Mouse (Mus musculus) c-Kit-positive CD71-positive TER-119-negative erythroid progenitor cells, embryonic 14.5 days (primary cell): ENCODE measurements around the gene Slc22a23.
A peak's percentile ranks its signal among the peaks of the same experiment; 100 is the strongest.

Experiments
- DNase-seq: peaks from one replicate; pipeline ENCODE4 v3.0.0-alpha.2; 2013; ENCODE audit warnings: low read depth

Gene Slc22a23

GRCm38 (mm10) chr13:34235056-34235455 is 109.9 kb downstream of the Slc22a23 start:
- DNase-seq: no peak

- no peak for DNase-seq
Observed at GRCm38 (mm10) chr13:34234439-34234838, 110.5 kb downstream of the Slc22a23 start.

- no peak for DNase-seq
Observed at GRCm38 (mm10) chr13:34232992-34233391, 112.0 kb downstream of the Slc22a23 start.

GRCm38 (mm10) chr13:34228905-34229304 is 116.1 kb downstream of the Slc22a23 start:
- no peak for DNase-seq

GRCm38 (mm10) chr13:34227720-34228661 is 117.0 kb downstream of the Slc22a23 start:
- no peak for DNase-seq

GRCm38 (mm10) chr13:34226940-34227339 is 118.0 kb downstream of the Slc22a23 start:
- DNase-seq: no peak

- DNase-seq: no peak
Observed at GRCm38 (mm10) chr13:34222985-34223384, 122.0 kb downstream of the Slc22a23 start.

- DNase-seq: no peak
Observed at GRCm38 (mm10) chr13:34219728-34220127, 125.3 kb downstream of the Slc22a23 start.

- no peak for DNase-seq
Observed at GRCm38 (mm10) chr13:34218776-34219175, 126.2 kb downstream of the Slc22a23 start.

GRCm38 (mm10) chr13:34214855-34215254 is 130.1 kb downstream of the Slc22a23 start:
- no peak for DNase-seq

- DNase-seq: no peak
Observed at GRCm38 (mm10) chr13:34212735-34213212, 132.2 kb downstream of the Slc22a23 start.

- DNase-seq: no peak
Observed at GRCm38 (mm10) chr13:34211261-34211775, 133.7 kb downstream of the Slc22a23 start.

- DNase-seq: no peak
Observed at GRCm38 (mm10) chr13:34207714-34208470, 137.1 kb downstream of the Slc22a23 start.

GRCm38 (mm10) chr13:34205216-34205615 is 139.8 kb downstream of the Slc22a23 start:
- DNase-seq: no peak

GRCm38 (mm10) chr13:34195676-34196075 is 149.3 kb downstream of the Slc22a23 start:
- no peak for DNase-seq

GRCm38 (mm10) chr13:34193384-34193783 is 151.6 kb downstream of the Slc22a23 start:
- no peak for DNase-seq

- DNase-seq: no peak
Observed at GRCm38 (mm10) chr13:34192414-34193191, 152.4 kb downstream of the Slc22a23 start.

GRCm38 (mm10) chr13:34187571-34187970 is 157.4 kb downstream of the Slc22a23 start:
- DNase-seq: peak; percentile 44

GRCm38 (mm10) chr13:34185371-34185770 is 159.6 kb downstream of the Slc22a23 start:
- DNase-seq: no peak

GRCm38 (mm10) chr13:34181624-34182023 is 163.4 kb downstream of the Slc22a23 start:
- no peak for DNase-seq

- DNase-seq: no peak
Observed at GRCm38 (mm10) chr13:34174025-34174424, 171.0 kb downstream of the Slc22a23 start.
